Mouse (Mus musculus): ENCODE measurements around the gene Ahnak2. TPM values are rescaled to one million over a fixed set of nuclear protein-coding genes. Genes with fewer than 3 reads are reported as not detected.

Gene Ahnak2
- polyA plus RNA-seq, 1 experiment from 2014 or later, result 0.06 TPM

- no peak for DNase-seq (ENCODE audit: low spot score)
- no peak overlapping the region for H3K4me3 ChIP-seq
- no peaks in the 10 kb centered on the region for H3K9me3 ChIP-seq (replicated peaks)
- H3K27ac ChIP-seq (replicated peaks), result no peak overlapping the region
- no peaks in the 10 kb centered on the region for H3K36me3 ChIP-seq
- 89% methylated on average over 10 of the region's 10 CpGs for WGBS
- H3K4me1 ChIP-seq, result peaks cover 46% of the 10 kb centered on the region
- peaks cover 86% of the 10 kb centered on the region for H3K27me3 ChIP-seq (ENCODE audit: low read depth, poor library complexity, severe bottlenecking)
Measured at GRCm38 (mm10) chr12:112799237-112799970, 3.1 kb downstream of the Ahnak2 start.

- Histone ChIP-seq H3K36me3 (no peaks in the 10 kb centered on the region), H3K27me3 (ENCODE audit: low read depth, poor library complexity, severe bottlenecking) (peaks cover 79% of the 10 kb centered on the region), H3K27ac (replicated peaks) (no peak overlapping the region), H3K4me3 (no peak overlapping the region), H3K4me1 (peaks cover 53% of the 10 kb centered on the region), H3K9me3 (replicated peaks) (no peaks in the 10 kb centered on the region)
- WGBS, result 79% methylated on average over 5 of the region's 5 CpGs
- DNase-seq (ENCODE audit: low spot score), result no peak
Measured at GRCm38 (mm10) chr12:112798716-112799115, 3.7 kb downstream of the Ahnak2 start.

GRCm38 (mm10) chr12:112798332-112798681, 4.2 kb downstream of the Ahnak2 start:
- Histone ChIP-seq H3K36me3 (no peaks in the 10 kb centered on the region), H3K9me3 (replicated peaks) (no peaks in the 10 kb centered on the region), H3K4me1 (peaks cover 53% of the 10 kb centered on the region), H3K27me3 (ENCODE audit: low read depth, poor library complexity, severe bottlenecking) (peaks cover 75% of the 10 kb centered on the region), H3K4me3 (no peak overlapping the region), H3K27ac (replicated peaks) (no peak overlapping the region)
- 46% methylated on average over 5 of the region's 5 CpGs for WGBS
- no peak for DNase-seq (ENCODE audit: low spot score)

DNA sequence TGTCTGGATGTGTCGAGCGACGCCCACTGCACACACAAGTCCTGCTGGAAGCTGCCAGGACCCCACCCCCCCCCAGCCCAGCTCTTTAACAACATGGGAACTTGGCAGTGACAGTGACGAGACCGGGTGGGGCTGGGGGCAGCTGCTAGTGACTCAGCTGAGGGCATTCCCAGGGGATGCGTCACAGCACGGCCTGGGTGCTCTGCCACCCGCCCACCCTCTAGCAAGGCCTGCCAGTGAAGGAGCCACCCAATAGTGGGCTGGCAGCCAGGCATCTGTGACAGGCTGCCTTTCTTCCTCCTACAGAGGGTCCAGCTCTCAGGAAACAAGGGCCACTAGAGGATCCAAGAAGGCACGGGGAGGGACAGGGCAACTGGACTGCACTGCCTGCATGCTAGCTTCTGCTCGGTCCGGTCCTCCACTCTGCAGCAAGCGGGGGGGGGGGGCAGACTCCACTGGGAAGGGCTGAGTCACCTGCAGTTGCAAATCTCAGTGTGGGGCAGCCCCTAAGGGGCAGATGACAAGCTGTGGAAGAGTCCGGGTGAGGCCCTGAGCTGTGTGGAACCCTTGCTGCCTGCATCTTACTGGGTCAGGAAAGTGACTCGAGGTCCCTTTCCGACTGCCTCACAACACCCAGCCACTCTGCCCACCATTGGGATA, 4.7 kb downstream of the Ahnak2 start:
- Histone ChIP-seq H3K4me3 (no peak overlapping the region), H3K27ac (replicated peaks) (no peak overlapping the region), H3K27me3 (ENCODE audit: low read depth, poor library complexity, severe bottlenecking) (peaks cover 72% of the 10 kb centered on the region), H3K36me3 (no peaks in the 10 kb centered on the region), H3K4me1 (peaks cover 48% of the 10 kb centered on the region), H3K9me3 (replicated peaks) (no peaks in the 10 kb centered on the region)
- 75% methylated on average over 15 of the region's 15 CpGs for WGBS
- no peak for DNase-seq (ENCODE audit: low spot score)

- no peak overlapping the region for H3K27ac ChIP-seq (replicated peaks)
- H3K4me3 ChIP-seq, result no peak overlapping the region
- WGBS, result 59% methylated on average over 17 of the region's 17 CpGs
- H3K36me3 ChIP-seq, result no peaks in the 10 kb centered on the region
- H3K4me1 ChIP-seq, result peaks cover 38% of the 10 kb centered on the region
- H3K27me3 ChIP-seq (ENCODE audit: low read depth, poor library complexity, severe bottlenecking), result peaks cover 64% of the 10 kb centered on the region
- no peak for DNase-seq (ENCODE audit: low spot score)
- no peaks in the 10 kb centered on the region for H3K9me3 ChIP-seq (replicated peaks)
Measured at GRCm38 (mm10) chr12:112796551-112797510, 5.6 kb downstream of the Ahnak2 start.

DNA sequence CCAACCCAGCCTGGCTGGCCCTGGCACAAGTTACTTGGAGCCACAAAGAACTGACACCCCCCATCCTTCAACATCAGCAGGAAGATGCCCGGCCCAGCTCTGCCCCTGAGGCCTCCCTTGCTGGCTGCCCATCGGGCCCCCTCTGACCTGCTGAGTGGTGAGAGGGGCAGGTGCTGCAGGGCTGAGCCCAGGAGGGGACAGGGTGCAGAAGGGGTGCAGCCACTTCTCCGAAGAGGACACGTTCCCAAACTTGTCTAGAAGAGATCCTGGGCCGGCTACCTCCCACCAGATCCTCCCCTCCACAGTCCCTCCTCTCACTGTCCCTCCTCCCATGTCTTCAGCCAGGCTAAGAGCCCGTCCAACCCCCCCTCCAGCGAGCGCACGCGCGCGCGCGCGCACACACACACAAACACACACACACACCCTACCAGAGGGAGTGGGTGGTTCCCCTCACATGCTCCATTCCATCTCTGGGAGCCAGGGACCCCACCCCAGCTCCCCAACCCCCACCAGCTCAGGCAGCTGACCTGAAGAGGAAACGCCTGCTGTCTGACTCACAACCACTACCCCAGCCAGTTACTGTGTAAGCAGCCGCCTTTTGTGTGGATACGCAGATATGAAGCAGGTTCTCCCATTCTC, 6.9 kb downstream of the Ahnak2 start:
- no peaks in the 10 kb centered on the region for H3K36me3 ChIP-seq
- WGBS, result 68% methylated on average over 18 of the region's 18 CpGs
- no peak for DNase-seq (ENCODE audit: low spot score)
- no peak overlapping the region for H3K4me3 ChIP-seq
- peaks cover 35% of the 10 kb centered on the region for H3K4me1 ChIP-seq
- no peak overlapping the region; the same call in 1 of the 2 replicates for H3K27ac ChIP-seq (replicated peaks)
- no peaks in the 10 kb centered on the region for H3K9me3 ChIP-seq (replicated peaks)
- peaks cover 51% of the 10 kb centered on the region for H3K27me3 ChIP-seq (ENCODE audit: low read depth, poor library complexity, severe bottlenecking)

GRCm38 (mm10) chr12:112794998-112795397, 7.5 kb downstream of the Ahnak2 start:
- Histone ChIP-seq H3K9me3 (replicated peaks) (no peaks in the 10 kb centered on the region), H3K36me3 (no peaks in the 10 kb centered on the region), H3K4me1 (peaks cover 35% of the 10 kb centered on the region), H3K4me3 (no peak overlapping the region), H3K27me3 (ENCODE audit: low read depth, poor library complexity, severe bottlenecking) (peaks cover 47% of the 10 kb centered on the region), H3K27ac (replicated peaks) (no peak overlapping the region)
- WGBS, result 86% methylated on average over 5 of the region's 5 CpGs
- DNase-seq (ENCODE audit: low spot score), result no peak

- H3K27me3 ChIP-seq (ENCODE audit: low read depth, poor library complexity, severe bottlenecking), result peaks cover 41% of the 10 kb centered on the region
- WGBS, result 32% methylated on average over 7 of the region's 7 CpGs
- no peak for DNase-seq (ENCODE audit: low spot score)
- H3K4me3 ChIP-seq, result no peak overlapping the region
- no peaks in the 10 kb centered on the region for H3K9me3 ChIP-seq (replicated peaks)
- peaks cover 35% of the 10 kb centered on the region for H3K4me1 ChIP-seq
- H3K27ac ChIP-seq (replicated peaks), result peak overlapping the region; percentile 46; the same call in 1 of the 2 replicates
- H3K36me3 ChIP-seq, result no peaks in the 10 kb centered on the region
Measured at GRCm38 (mm10) chr12:112794356-112794816, 8.1 kb downstream of the Ahnak2 start.

- Histone ChIP-seq H3K4me3 (no peak overlapping the region), H3K27ac (replicated peaks) (peak overlapping the region; percentile 46; the same call in 1 of the 2 replicates), H3K27me3 (ENCODE audit: low read depth, poor library complexity, severe bottlenecking) (peaks cover 35% of the 10 kb centered on the region), H3K9me3 (replicated peaks) (no peaks in the 10 kb centered on the region), H3K36me3 (no peaks in the 10 kb centered on the region), H3K4me1 (peaks cover 35% of the 10 kb centered on the region)
- DNase-seq (ENCODE audit: low spot score), result no peak
- 73% methylated on average over 13 of the region's 13 CpGs for WGBS
Measured at GRCm38 (mm10) chr12:112793601-112794355, 8.7 kb downstream of the Ahnak2 start.

DNA sequence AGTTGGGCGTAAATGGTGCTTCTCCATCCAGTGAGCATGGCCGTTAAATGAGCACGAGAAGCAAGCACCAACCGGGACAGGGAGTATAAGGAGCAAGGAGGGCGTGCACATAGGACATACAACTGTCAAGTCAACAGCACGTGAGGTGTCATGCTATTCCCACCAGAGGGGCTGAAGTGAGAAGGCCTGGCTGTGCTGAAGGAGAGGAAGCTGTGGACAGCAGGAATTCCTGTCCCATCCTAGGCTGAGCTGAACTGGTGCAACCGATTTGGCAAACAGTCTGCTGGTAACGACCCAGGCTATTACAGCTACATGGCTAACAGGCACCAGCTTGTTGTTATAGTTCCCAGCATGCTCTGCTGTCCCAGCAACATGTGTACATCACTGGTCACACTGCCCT, 11.4 kb downstream of the Ahnak2 start:
- Histone ChIP-seq H3K9me3 (replicated peaks) (no peaks in the 10 kb centered on the region), H3K4me1 (peaks cover 27% of the 10 kb centered on the region), H3K27ac (replicated peaks) (no peak overlapping the region), H3K27me3 (ENCODE audit: low read depth, poor library complexity, severe bottlenecking) (peaks cover 12% of the 10 kb centered on the region), H3K4me3 (no peak overlapping the region), H3K36me3 (no peaks in the 10 kb centered on the region)
- WGBS, result 80% methylated on average over 8 of the region's 8 CpGs
- no peak for DNase-seq (ENCODE audit: low spot score)

GRCm38 (mm10) chr12:112774481-112774880, 28.0 kb downstream of the Ahnak2 start:
- no peak for DNase-seq (ENCODE audit: low spot score)
- Histone ChIP-seq H3K9me3 (replicated peaks) (peaks cover 9% of the 10 kb centered on the region; the same call in 1 of the 2 replicates), H3K36me3 (no peaks in the 10 kb centered on the region), H3K27me3 (ENCODE audit: low read depth, poor library complexity, severe bottlenecking) (no peaks in the 10 kb centered on the region), H3K27ac (replicated peaks) (no peak overlapping the region), H3K4me1 (0 out of 2 replicates have a peak, but pooled peaks cover 3% of the 10 kb centered on the region), H3K4me3 (no peak overlapping the region)
- WGBS, result 94% methylated on average over 10 of the region's 10 CpGs
